Mouse (Mus musculus): ENCODE measurements around the gene Serpinb9. TPM values are rescaled to one million over a fixed set of nuclear protein-coding genes. Genes with fewer than 3 reads are reported as not detected.

The Serpinb9 gene
- polyA plus RNA-seq, 1 experiment from 2014 or later = 7.9 TPM

GRCm38 (mm10) chr13:33035506-33035905 lies 32.5 kb downstream of the Serpinb9 start:
- H3K9ac ChIP-seq (ENCODE audit: low read depth, low read length) = no peak overlapping the region
- no peaks in the 10 kb centered on the region for H3K4me1 ChIP-seq (ENCODE audit: control insufficient read depth, insufficient read depth, low read length)
- no peak overlapping the region for H3K27ac ChIP-seq (ENCODE audit: low read depth, low read length)
- no peak overlapping the region for H3K4me2 ChIP-seq (replicated peaks; ENCODE audit: low read depth, low read length)
- H3K9me3 ChIP-seq (ENCODE audit: control insufficient read depth, low read length) = no peaks in the 10 kb centered on the region
- WGBS = 87% methylated on average over 1 of the region's 1 CpGs
- no peak for ATAC-seq (ENCODE audit: low FRiP score, low TSS enrichment)
- no peaks in the 10 kb centered on the region for H3K27me3 ChIP-seq (ENCODE audit: control insufficient read depth, insufficient read depth, low read length)
- no peak overlapping the region for H3K4me3 ChIP-seq (ENCODE audit: low read length)
- H3K36me3 ChIP-seq (ENCODE audit: control insufficient read depth, insufficient read depth, low read length) = no peaks in the 10 kb centered on the region

- WGBS = 95% methylated on average over 3 of the region's 3 CpGs
- Histone ChIP-seq H3K36me3 (ENCODE audit: control insufficient read depth, insufficient read depth, low read length) (no peaks in the 10 kb centered on the region), H3K27ac (ENCODE audit: low read depth, low read length) (no peak overlapping the region), H3K4me2 (replicated peaks; ENCODE audit: low read depth, low read length) (no peak overlapping the region), H3K27me3 (ENCODE audit: control insufficient read depth, insufficient read depth, low read length) (no peaks in the 10 kb centered on the region), H3K9ac (ENCODE audit: low read depth, low read length) (no peak overlapping the region), H3K4me1 (ENCODE audit: control insufficient read depth, insufficient read depth, low read length) (no peaks in the 10 kb centered on the region), H3K4me3 (ENCODE audit: low read length) (no peak overlapping the region), H3K9me3 (ENCODE audit: control insufficient read depth, low read length) (no peaks in the 10 kb centered on the region)
- no peak for ATAC-seq (ENCODE audit: low FRiP score, low TSS enrichment)
Observed at GRCm38 (mm10) chr13:33043542-33043941, 40.5 kb downstream of the Serpinb9 start.

GRCm38 (mm10) chr13:33047234-33047633 lies 44.2 kb downstream of the Serpinb9 start:
- 90% methylated on average over 2 of the region's 2 CpGs for WGBS
- Histone ChIP-seq H3K36me3 (ENCODE audit: control insufficient read depth, insufficient read depth, low read length) (no peaks in the 10 kb centered on the region), H3K9me3 (ENCODE audit: control insufficient read depth, low read length) (no peaks in the 10 kb centered on the region), H3K27me3 (ENCODE audit: control insufficient read depth, insufficient read depth, low read length) (no peaks in the 10 kb centered on the region), H3K27ac (ENCODE audit: low read depth, low read length) (no peak overlapping the region), H3K4me1 (ENCODE audit: control insufficient read depth, insufficient read depth, low read length) (no peaks in the 10 kb centered on the region), H3K4me2 (replicated peaks; ENCODE audit: low read depth, low read length) (no peak overlapping the region), H3K4me3 (ENCODE audit: low read length) (no peak overlapping the region), H3K9ac (ENCODE audit: low read depth, low read length) (no peak overlapping the region)
- no peak for ATAC-seq (ENCODE audit: low FRiP score, low TSS enrichment)

- Histone ChIP-seq H3K9ac (ENCODE audit: low read depth, low read length) (no peak overlapping the region), H3K4me3 (ENCODE audit: low read length) (no peak overlapping the region), H3K27ac (ENCODE audit: low read depth, low read length) (no peak overlapping the region), H3K27me3 (ENCODE audit: control insufficient read depth, insufficient read depth, low read length) (no peaks in the 10 kb centered on the region), H3K4me2 (replicated peaks; ENCODE audit: low read depth, low read length) (no peak overlapping the region), H3K9me3 (ENCODE audit: control insufficient read depth, low read length) (no peaks in the 10 kb centered on the region), H3K4me1 (ENCODE audit: control insufficient read depth, insufficient read depth, low read length) (no peaks in the 10 kb centered on the region), H3K36me3 (ENCODE audit: control insufficient read depth, insufficient read depth, low read length) (no peaks in the 10 kb centered on the region)
- 77% methylated on average over 4 of the region's 4 CpGs for WGBS
- ATAC-seq (ENCODE audit: low FRiP score, low TSS enrichment) = no peak
Observed at GRCm38 (mm10) chr13:33048187-33048586, 45.1 kb downstream of the Serpinb9 start.

- no peak overlapping the region for H3K27ac ChIP-seq (ENCODE audit: low read depth, low read length)
- H3K4me1 ChIP-seq (ENCODE audit: control insufficient read depth, insufficient read depth, low read length) = no peaks in the 10 kb centered on the region
- WGBS = 65% methylated on average over 3 of the region's 3 CpGs
- H3K36me3 ChIP-seq (ENCODE audit: control insufficient read depth, insufficient read depth, low read length) = no peaks in the 10 kb centered on the region
- ATAC-seq (ENCODE audit: low FRiP score, low TSS enrichment) = no peak
- no peaks in the 10 kb centered on the region for H3K9me3 ChIP-seq (ENCODE audit: control insufficient read depth, low read length)
- H3K4me3 ChIP-seq (ENCODE audit: low read length) = no peak overlapping the region
- H3K4me2 ChIP-seq (replicated peaks; ENCODE audit: low read depth, low read length) = no peak overlapping the region
- H3K27me3 ChIP-seq (ENCODE audit: control insufficient read depth, insufficient read depth, low read length) = no peaks in the 10 kb centered on the region
- H3K9ac ChIP-seq (ENCODE audit: low read depth, low read length) = no peak overlapping the region
Observed at GRCm38 (mm10) chr13:33051697-33052096, 48.6 kb downstream of the Serpinb9 start.

GRCm38 (mm10) chr13:33063048-33063447 lies 60.0 kb downstream of the Serpinb9 start:
- WGBS = 28% methylated on average over 1 of the region's 1 CpGs
- Histone ChIP-seq H3K4me1 (ENCODE audit: control insufficient read depth, insufficient read depth, low read length) (no peaks in the 10 kb centered on the region), H3K27me3 (ENCODE audit: control insufficient read depth, insufficient read depth, low read length) (no peaks in the 10 kb centered on the region), H3K27ac (ENCODE audit: low read depth, low read length) (no peak overlapping the region), H3K36me3 (ENCODE audit: control insufficient read depth, insufficient read depth, low read length) (no peaks in the 10 kb centered on the region), H3K9me3 (ENCODE audit: control insufficient read depth, low read length) (no peaks in the 10 kb centered on the region), H3K4me2 (replicated peaks; ENCODE audit: low read depth, low read length) (no peak overlapping the region), H3K9ac (ENCODE audit: low read depth, low read length) (no peak overlapping the region), H3K4me3 (ENCODE audit: low read length) (no peak overlapping the region)
- no peak for ATAC-seq (ENCODE audit: low FRiP score, low TSS enrichment)

Other genes starting within 250 kb of the Serpinb9 start
- 0.14 TPM in 1 of 2 replicates, not detected in the other for gene Mylk4, start 219.3 kb upstream of the Serpinb9 start, polyA plus RNA-seq (2014; fragmentation: Nextera tagmentation; extraction: Ambion mirVana)
- gene Wrnip1, start 201.2 kb upstream of the Serpinb9 start, polyA plus RNA-seq (2014; fragmentation: Nextera tagmentation; extraction: Ambion mirVana) = 14.1 and 19.0 TPM in 2 replicates
- not detected in 2 replicates for gene D930007J09Rik, start 200.4 kb upstream of the Serpinb9 start, polyA plus RNA-seq (2014; fragmentation: Nextera tagmentation; extraction: Ambion mirVana)
- gene Serpinb1a, start 152.1 kb upstream of the Serpinb9 start, polyA plus RNA-seq (2014; fragmentation: Nextera tagmentation; extraction: Ambion mirVana) = 6.6 and 7.9 TPM in 2 replicates
- not detected in 2 replicates for gene Serpinb1c, start 105.0 kb upstream of the Serpinb9 start, polyA plus RNA-seq (2014; fragmentation: Nextera tagmentation; extraction: Ambion mirVana)
- gene Serpinb6b, start 38.0 kb upstream of the Serpinb9 start, polyA plus RNA-seq (2014; fragmentation: Nextera tagmentation; extraction: Ambion mirVana) = 1.9 and 2.2 TPM in 2 replicates
- not detected in 2 replicates for gene Serpinb9b, start 24.2 kb downstream of the Serpinb9 start, polyA plus RNA-seq (2014; fragmentation: Nextera tagmentation; extraction: Ambion mirVana)
- not detected in 2 replicates for gene Serpinb1b, start 75.3 kb downstream of the Serpinb9 start, polyA plus RNA-seq (2014; fragmentation: Nextera tagmentation; extraction: Ambion mirVana)
- not detected in 2 replicates for gene Serpinb9c, start 156.5 kb downstream of the Serpinb9 start, polyA plus RNA-seq (2014; fragmentation: Nextera tagmentation; extraction: Ambion mirVana)
- gene Serpinb9d, start 189.7 kb downstream of the Serpinb9 start, polyA plus RNA-seq (2014; fragmentation: Nextera tagmentation; extraction: Ambion mirVana) = not detected in 2 replicates
- not detected in 2 replicates for gene Serpinb9e, start 246.4 kb downstream of the Serpinb9 start, polyA plus RNA-seq (2014; fragmentation: Nextera tagmentation; extraction: Ambion mirVana)

All from kidney, embryonic 14.5 days (tissue).